Mouse (Mus musculus) layer of hippocampus, adult 2 months (tissue): ENCODE measurements around the gene Best3. TPM values are rescaled to one million over a fixed set of nuclear protein-coding genes. Genes with fewer than 3 reads are reported as not detected.

Source experiments
- DNase-seq, 2 experiments: peaks; one replicate each; pipeline ENCODE4 v3.0.0; 2022; ENCODE audit warnings: low spot score in 2 of 2
- H3K27ac ChIP-seq: fragments of 200-600 bp; 2 replicates; pipeline ENCODE4 v1.8.1; 2022
- H3K4me3 ChIP-seq: fragments of 200-600 bp; 2 replicates; pipeline ENCODE4 v1.8.1; 2022; ENCODE audit warnings: mild to moderate bottlenecking
- CTCF ChIP-seq: fragments of 200-600 bp; conservative IDR thresholded peaks from 2 replicates; pipeline ENCODE4 v1.8.1; 2022; ENCODE audit warnings: antibody characterized with exemption, mild to moderate bottlenecking, moderate library complexity
- total RNA-seq, 2 experiments: library from RNA; stranded (reverse); gene quantifications; 2 replicates each; pipeline ENCODE4 v1.2.3; 2021

The Best3 gene
- total RNA-seq, 2 experiments from 2014 or later = 2.1 to 2.4 TPM

DNA sequence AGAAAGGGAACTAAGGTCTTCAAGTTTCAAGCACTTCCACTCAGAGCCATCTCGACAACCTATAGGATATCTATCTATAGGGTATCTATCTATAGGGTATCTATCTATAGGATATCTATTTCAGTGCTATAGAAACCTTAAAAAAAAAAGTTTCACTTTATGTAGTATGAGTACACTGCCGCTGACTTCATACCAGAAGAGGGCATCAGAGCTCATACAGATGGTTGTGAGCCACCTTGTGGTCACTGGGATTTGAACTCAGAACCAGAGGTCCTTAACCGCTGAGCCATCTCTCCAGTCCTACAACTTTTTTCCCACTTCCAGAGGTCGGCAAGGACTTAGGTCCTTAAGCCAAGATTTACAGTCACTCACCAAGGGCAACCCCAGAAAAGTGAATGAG, 69.6 kb downstream of the Best3 start:
- Histone ChIP-seq H3K4me3 (no peak overlapping the region), H3K27ac (no peak overlapping the region)
- TF ChIP-seq CTCF = peak; percentile 61
- no peak for DNase-seq

DNA sequence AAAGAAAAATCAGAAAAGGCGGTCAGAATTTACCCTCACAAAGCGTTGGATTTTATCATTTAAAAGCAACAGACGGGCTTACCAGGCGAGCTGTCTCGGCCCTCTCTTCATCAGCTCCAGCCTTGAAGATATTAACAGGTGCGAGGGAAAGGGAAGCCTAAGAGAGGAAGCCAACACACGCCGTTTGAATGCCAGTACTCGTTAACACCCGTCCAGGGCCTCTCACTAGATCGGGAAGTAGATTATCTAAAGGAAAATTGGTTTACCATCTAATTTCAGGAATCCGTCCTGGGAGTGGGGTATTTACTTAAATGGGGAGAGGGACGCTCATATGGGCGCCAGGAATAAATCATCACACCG, 76.8 kb downstream of the Best3 start:
- DNase-seq = no peak
- no peak for TF ChIP-seq CTCF
- Histone ChIP-seq H3K4me3 (peak overlapping the region; percentile 79), H3K27ac (peak overlapping the region; percentile 86)

DNA sequence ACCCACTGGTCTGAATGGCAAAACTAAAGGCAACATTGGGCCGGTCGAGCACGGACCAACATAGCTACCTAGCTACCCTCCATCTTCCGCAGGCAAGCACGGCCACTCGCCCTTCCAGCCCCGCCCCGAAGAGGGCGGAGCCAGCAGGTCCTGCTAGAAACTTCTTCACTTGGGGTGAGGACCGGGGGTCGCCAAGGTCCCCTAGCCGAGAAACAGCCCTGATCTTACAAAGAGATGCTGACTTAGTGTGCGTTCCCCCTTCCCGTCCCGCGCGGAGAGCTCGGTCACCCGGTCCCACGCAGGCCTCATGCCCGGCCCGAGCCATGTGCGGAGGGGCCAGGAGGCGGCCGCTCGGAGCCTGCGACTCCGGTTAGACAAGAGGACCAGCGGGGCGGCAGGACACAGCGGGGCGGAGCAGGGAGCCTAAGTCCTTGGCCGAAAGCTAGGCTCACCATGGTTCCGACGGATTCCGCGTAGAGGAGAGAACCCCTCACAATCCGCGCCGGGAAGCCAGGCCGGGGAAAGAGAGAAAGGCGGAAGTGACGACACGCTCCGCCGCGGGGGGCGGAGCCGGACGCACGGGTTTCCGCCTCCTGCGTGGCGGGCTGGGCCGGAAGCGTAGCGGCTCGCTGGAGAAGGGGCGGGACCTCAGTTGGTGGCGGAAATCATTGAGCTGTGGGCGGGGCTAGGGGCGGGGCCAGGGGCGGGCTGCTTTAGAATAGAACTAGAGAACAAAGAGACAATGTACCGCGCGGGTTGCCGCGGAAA, 77.3 kb downstream of the Best3 start, which contains the start of gene Cct2:
Gene Cct2, minus strand, starts transcription at position 561 of the 768 bp plus-strand sequence.
- Histone ChIP-seq H3K4me3 (peak within 1 kb of the TSS; percentile 79), H3K27ac (peak within 1 kb of the TSS; percentile 86)
- peak; percentile 89 to 92 for DNase-seq
- peak; percentile 34 for TF ChIP-seq CTCF

DNA sequence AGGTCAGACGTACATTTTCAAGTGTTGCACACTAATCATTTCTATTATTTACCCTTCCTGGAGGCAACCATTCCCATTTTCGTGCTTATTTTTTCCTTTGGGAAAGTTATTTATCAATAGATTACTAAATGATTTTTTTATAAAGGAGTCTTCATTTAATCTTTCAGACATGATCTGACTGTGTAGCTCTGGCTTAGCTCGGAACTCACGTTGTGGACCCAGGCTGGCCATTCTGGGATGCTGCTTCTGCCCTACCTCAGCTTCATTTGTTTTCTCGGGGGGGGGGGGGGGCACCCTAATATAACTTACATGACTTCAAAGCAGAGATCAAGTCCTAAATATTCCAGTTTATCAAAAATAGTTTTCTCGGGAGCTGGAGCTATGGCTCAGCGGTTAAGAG, 78.0 kb downstream of the Best3 start:
- H3K4me3 ChIP-seq = peak overlapping the region; percentile 79
- no peak for DNase-seq
- TF ChIP-seq CTCF = no peak
- H3K27ac ChIP-seq = peak overlapping the region; percentile 78

DNA sequence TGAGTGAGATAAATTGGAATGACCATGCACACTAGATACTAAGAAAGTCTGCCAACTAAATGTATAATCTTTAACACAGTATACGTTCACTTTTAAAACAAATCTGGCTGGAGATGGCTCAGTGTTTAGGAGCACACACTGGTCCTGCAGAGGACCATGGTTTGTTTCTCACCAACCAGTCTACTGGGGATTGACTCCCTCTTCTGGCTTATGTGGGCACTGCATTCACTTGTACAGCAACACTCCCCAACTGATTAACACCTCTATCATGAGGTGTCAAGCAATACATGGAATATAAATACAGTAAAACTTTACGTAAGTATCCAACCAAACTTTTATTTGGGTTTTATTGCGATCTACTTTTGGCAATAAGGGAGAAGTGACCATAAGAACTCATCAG, 83.0 kb downstream of the Best3 start:
- TF ChIP-seq CTCF = peak; percentile 51
- no peak overlapping the region for H3K27ac ChIP-seq
- H3K4me3 ChIP-seq = no peak overlapping the region
- DNase-seq = no peak

DNA sequence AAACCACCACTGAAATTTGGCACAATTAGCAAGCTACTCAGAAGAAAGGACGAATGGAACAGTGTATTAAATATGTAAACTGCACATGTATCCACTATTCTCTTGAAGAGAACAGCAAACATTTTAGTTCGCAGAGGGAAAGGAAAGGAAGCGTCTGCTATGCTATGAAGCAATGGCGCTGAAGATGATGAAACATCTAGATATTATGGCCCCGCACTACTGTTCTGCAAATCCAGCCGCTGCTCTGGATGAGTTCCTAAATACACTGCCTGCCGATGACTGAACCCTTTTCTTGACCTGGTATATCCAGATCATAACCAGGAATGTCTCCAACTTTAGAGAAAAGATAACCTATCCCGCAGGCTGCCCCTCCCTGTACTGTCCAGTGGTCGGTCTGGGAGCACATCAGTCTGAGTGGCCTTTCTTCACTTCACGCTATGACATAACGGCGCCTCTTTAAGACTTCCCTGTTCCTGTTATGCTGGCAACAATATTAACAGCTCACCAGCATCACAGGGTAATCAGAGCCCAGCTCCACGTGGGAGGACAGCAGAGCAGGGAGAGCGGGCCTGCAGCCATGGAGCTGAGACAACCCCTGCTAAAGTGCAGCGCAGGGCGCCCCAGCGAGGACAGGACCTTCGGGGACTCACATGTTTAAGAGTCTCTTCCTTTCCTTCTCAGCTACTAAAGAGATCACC, 86.2 kb downstream of the Best3 start:
- Histone ChIP-seq H3K27ac (no peak overlapping the region), H3K4me3 (no peak overlapping the region)
- no peak for TF ChIP-seq CTCF
- DNase-seq = no peak

DNA sequence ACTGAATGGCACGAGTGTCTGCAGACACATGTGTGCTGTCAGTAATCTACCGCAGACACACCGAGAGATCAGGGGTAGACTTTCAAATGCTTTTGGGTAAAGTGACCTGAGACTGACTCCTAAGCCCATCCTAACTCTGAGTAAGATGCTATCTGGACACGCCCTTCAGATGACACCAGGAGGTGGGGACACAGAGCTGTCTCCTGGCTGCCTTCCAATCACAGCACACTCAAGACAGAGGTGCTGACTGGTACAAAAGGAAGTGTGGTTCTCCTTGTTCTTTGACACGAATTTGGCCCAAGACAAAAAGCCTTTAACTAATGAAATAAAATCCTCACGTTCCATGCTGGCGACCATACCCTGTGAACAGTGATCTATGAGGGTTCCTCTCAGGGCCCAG, 87.1 kb downstream of the Best3 start:
- Histone ChIP-seq H3K4me3 (no peak overlapping the region), H3K27ac (no peak overlapping the region)
- DNase-seq = no peak
- TF ChIP-seq CTCF = no peak

Other genes with a start within 250 kb of the Best3 start
- under 1 TPM; 0.32 to 0.33 TPM for gene Myrfl, start 89.4 kb upstream of the Best3 start, total RNA-seq
- 10 to 100 TPM; 64.2 to 70.9 TPM for gene Rab3ip, start 35.5 kb upstream of the Best3 start, total RNA-seq
- not detected for gene Gm10271, start 13.7 kb upstream of the Best3 start, total RNA-seq
- gene Lrrc10, start 59.0 kb downstream of the Best3 start, total RNA-seq = under 1 TPM in 1 of 2 experiments, not detected in 1; 0.32 TPM
- gene Cct2, start 77.5 kb downstream of the Best3 start, total RNA-seq = 100 to 1,000 TPM; 167 to 176 TPM
- 10 to 100 TPM; 36.3 to 37.5 TPM for gene Frs2, start 162.2 kb downstream of the Best3 start, total RNA-seq
- 10 to 100 TPM; 45.2 to 49.3 TPM for gene Yeats4, start 238.2 kb downstream of the Best3 start, total RNA-seq